In the genomic region with DNA sequence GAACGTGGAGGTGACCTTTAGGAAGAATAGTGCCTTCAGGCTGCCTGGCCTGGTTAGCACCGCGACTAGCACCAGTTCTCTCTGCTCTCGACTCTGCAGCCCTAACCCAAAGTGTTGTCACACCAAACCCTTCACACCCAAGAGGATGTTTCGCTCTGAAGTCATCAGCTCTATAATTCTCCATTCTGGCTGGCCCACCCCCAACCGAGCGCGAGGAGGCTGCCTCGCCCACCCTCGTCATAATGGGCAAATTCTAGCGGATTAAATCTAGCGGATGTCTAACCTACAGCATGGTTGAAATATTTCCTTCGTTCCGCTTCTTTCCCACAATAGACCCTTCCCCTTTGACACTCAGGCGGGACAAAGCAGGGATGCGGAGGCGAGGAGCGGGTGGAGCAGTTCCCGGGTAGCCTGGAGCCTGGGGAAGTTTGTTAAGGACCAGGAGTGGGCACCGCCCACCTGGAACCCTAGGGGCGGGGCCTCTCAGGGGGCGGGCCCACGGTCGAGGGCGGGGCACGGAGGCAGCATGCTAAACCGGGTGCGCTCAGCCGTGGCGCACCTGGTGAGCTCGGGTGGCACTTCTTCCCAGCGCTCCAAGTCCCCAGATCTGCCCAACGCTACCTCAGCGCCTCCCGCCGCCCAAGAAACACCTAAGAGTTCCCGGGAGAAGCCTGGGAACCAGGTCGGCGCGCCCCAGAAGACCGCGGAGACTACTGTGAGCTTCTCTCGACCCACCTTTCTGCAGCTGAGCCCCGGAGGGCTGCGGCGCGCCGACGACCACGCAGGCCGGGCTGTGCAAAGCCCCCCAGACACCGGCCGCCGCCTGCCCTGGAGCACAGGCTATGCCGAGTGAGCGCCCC, we compare ENCODE assay signal across 8 mouse cellular contexts. TPM values are rescaled to one million over a fixed set of nuclear protein-coding genes. Genes with fewer than 3 reads are reported as not detected.
DNase-seq lines count a peak whose midpoint lies in the region; ATAC-seq and TF ChIP-seq lines count a peak whose summit lies in the region.

A gene (plus strand): TSS at position 496 of the 860 bp plus-strand sequence.

- peaks cover 58% of the 10 kb centered on the region for H3K27me3 ChIP-seq in hindbrain, postnatal 0 days (ENCODE audit: insufficient read depth, low read length)
- peaks cover 100% of the 10 kb centered on the region for H3K27me3 ChIP-seq in liver, embryonic 13.5 days
- peaks cover 30% of the 10 kb centered on the region for H3K27me3 ChIP-seq in myocyte (ENCODE audit: control insufficient read depth, insufficient read depth, insufficient read length)

- H3ac ChIP-seq in myocyte (ENCODE audit: control insufficient read depth, insufficient read length), result no peak within 1 kb of the TSS

- H3K4me3 ChIP-seq in bone marrow, adult 2 months (replicated peaks; ENCODE audit: control insufficient read depth, low read depth, low read length), result peak within 1 kb of the TSS; percentile 4
- H3K4me3 ChIP-seq in hindbrain, postnatal 0 days (ENCODE audit: low read length), result peak within 1 kb of the TSS; percentile 38
- peak within 1 kb of the TSS; percentile 59 for H3K4me3 ChIP-seq in liver, embryonic 13.5 days (replicated peaks)
- H3K4me3 ChIP-seq in myocyte, result peak within 1 kb of the TSS; percentile 7

- no peak for DNase-seq in frontal cortex, postnatal 14 days (ENCODE audit: low spot score in 2 of 2)
- peak; percentile 78 for DNase-seq in gastrocnemius, postnatal 10 days
- DNase-seq in hindbrain, postnatal 0 days (ENCODE audit: low spot score), result no peak
- DNase-seq in liver, embryonic 13.5 days, result peak; percentile 46
- peak; percentile 71 for DNase-seq in thymus, postnatal 14 days

- no peaks in the 10 kb centered on the region for H3K9me3 ChIP-seq in hindbrain, postnatal 0 days (ENCODE audit: low read length)
- H3K9me3 ChIP-seq in liver, embryonic 13.5 days (replicated peaks), result no peaks in the 10 kb centered on the region

- peak within 1 kb of the TSS; percentile 39 for H3K9ac ChIP-seq in hindbrain, postnatal 0 days (replicated peaks; ENCODE audit: low read length)
- peak within 1 kb of the TSS; percentile 29; the same call in 1 of the 2 replicates for H3K9ac ChIP-seq in liver, embryonic 13.5 days

- TF ChIP-seq CTCF in bone marrow, adult 2 months (IDR thresholded peaks at IDR 0.05; ENCODE audit: control insufficient read depth, insufficient read depth, low read length), result no peak
- no peak for TF ChIP-seq CTCF in hindbrain, postnatal 0 days (IDR thresholded peaks at IDR 0.05; ENCODE audit: low read depth)

- TF ChIP-seq POLR2A in bone marrow, adult 2 months (IDR thresholded peaks at IDR 0.05; ENCODE audit: borderline replicate concordance, control insufficient read depth, low read depth, low read length), result no peak
- no peak for TF ChIP-seq POLR2A in myocyte (IDR thresholded peaks at IDR 0.05; ENCODE audit: insufficient read length, low read depth)

- peak within 1 kb of the TSS; percentile 73 for H3K4me2 ChIP-seq in hindbrain, postnatal 0 days (ENCODE audit: low read depth, low read length)
- peak within 1 kb of the TSS; percentile 78 for H3K4me2 ChIP-seq in liver, embryonic 13.5 days
- H3K4me2 ChIP-seq in myocyte (ENCODE audit: low read depth), result peak within 1 kb of the TSS; percentile 67

- WGBS in bone marrow, adult 2 months, result 3% methylated on average over 56 of the region's 56 CpGs
- 2% methylated on average over 52 of the region's 56 CpGs for WGBS in hindbrain, postnatal 0 days
- under 1% methylated on average over 56 of the region's 56 CpGs for whole genome bisulfite sequencing in liver, embryonic 13.5 days (ENCODE audit: insufficient replicate concordance)

- H3K36me3 ChIP-seq in hindbrain, postnatal 0 days (ENCODE audit: insufficient read depth, low read length), result no peaks in the 10 kb centered on the region
- no peaks in the 10 kb centered on the region for H3K36me3 ChIP-seq in liver, embryonic 13.5 days
- no peaks in the 10 kb centered on the region for H3K36me3 ChIP-seq in myocyte (ENCODE audit: control insufficient read depth, insufficient read depth)

- ATAC-seq in frontal cortex, adult (ENCODE audit: low TSS enrichment), result 0 out of 2 replicates have a peak, but pooled peaks have one; percentile 6
- ATAC-seq in hindbrain, postnatal 0 days, result peak; percentile 38; the same call in 1 of the 2 replicates
- ATAC-seq in liver, embryonic 13.5 days (ENCODE audit: low read depth), result peak; percentile 57

- peaks cover 3% of the 10 kb centered on the region for H3K4me1 ChIP-seq in bone marrow, adult 2 months (ENCODE audit: control insufficient read depth, insufficient read depth, low read length)
- H3K4me1 ChIP-seq in hindbrain, postnatal 0 days (ENCODE audit: insufficient read depth, low read length), result peaks cover 5% of the 10 kb centered on the region; the same call in 1 of the 2 replicates
- H3K4me1 ChIP-seq in liver, embryonic 13.5 days (replicated peaks), result peaks cover 25% of the 10 kb centered on the region

- H3K79me2 ChIP-seq in myocyte (ENCODE audit: control insufficient read depth, insufficient read depth), result no peaks in the 10 kb centered on the region

- no peak within 1 kb of the TSS; the same call in 1 of the 2 replicates for H3K27ac ChIP-seq in bone marrow, adult 2 months (ENCODE audit: control insufficient read depth, insufficient read depth, low read depth, low read length, poor library complexity)
- no peak within 1 kb of the TSS for H3K27ac ChIP-seq in hindbrain, postnatal 0 days
- no peak within 1 kb of the TSS for H3K27ac ChIP-seq in liver, embryonic 13.5 days

TF ChIP-seq in myocyte, 11 proteins besides CTCF, POLR2A, EP300 and RAD21:
- TF ChIP-seq MYOD1 (IDR thresholded peaks at IDR 0.05; ENCODE audit: control insufficient read depth in 1 of 3, insufficient read length in 2 of 3, low read depth in 2 of 3) (peak in 1 of 3 experiments; percentile 36), SRF (IDR thresholded peaks at IDR 0.05; ENCODE audit: control insufficient read depth, insufficient read length, low read depth) (no peak), REST (IDR thresholded peaks at IDR 0.05; ENCODE audit: insufficient read depth, insufficient read length) (no peak)

RNA-seq across cellular contexts. Expression of the gene that starts here (rescaled TPM):
- 2.0 and 2.6 TPM in 2 replicates for polyA plus RNA-seq in bone marrow, adult 2 months (2011; ENCODE audit: insufficient read depth, insufficient read length, low replicate concordance, missing spikeins)
- total RNA-seq in gastrocnemius, postnatal 10 days (2021), result 10 to 100 TPM; 31.9 to 32.4 TPM
- 0.36 and 0.58 TPM in 2 replicates for total RNA-seq in hindbrain, postnatal 0 days (2014; rRNA removed)
- 0.99 and 1.9 TPM in 2 replicates for polyA plus RNA-seq in hindbrain, postnatal 0 days (2015; fragmentation: Nextera tagmentation; extraction: Ambion mirVana)
- polyA plus RNA-seq in liver, embryonic 13.5 days (2015; fragmentation: Nextera tagmentation; extraction: Ambion mirVana), result 0.37 and 0.59 TPM in 2 replicates
- 0.58 TPM for polyA plus RNA-seq in myocyte (2012; fragmentation: generic; extraction: Trizol)

Comparison
In these comparisons a context has a peak if more than half of its experiments do, and no peak if none do; other contexts are left out.
1. RNA of the gene that starts here (total RNA-seq): 31.9 to 32.4 TPM in gastrocnemius, postnatal 10 days; 0.36 to 0.58 TPM in hindbrain, postnatal 0 days; every median in the first group is over 10 times any median in the second.
2. Peak in DNase-seq, ATAC-seq, H3K4me3 ChIP-seq, H3K9ac ChIP-seq and H3K4me2 ChIP-seq in liver, embryonic 13.5 days; RNA of the gene not detected or under 1 TPM.
3. ATAC-seq: peak in every context shown above with its lines; median percentile 57 in liver, embryonic 13.5 days; 38 in hindbrain, postnatal 0 days; 6 in frontal cortex, adult.
4. DNase-seq: peak in gastrocnemius, postnatal 10 days (single experiment) and thymus, postnatal 14 days (single experiment); none in frontal cortex, postnatal 14 days (0 of 2) and hindbrain, postnatal 0 days (single experiment).
5. H3K4me3 ChIP-seq: peak in every context shown above with its lines; median percentile 59 in liver, embryonic 13.5 days; 38 in hindbrain, postnatal 0 days; 7 in myocyte; 4 in bone marrow, adult 2 months.
6. Peak in every context shown above with its lines, with median percentiles within 50 percentile points of each other: H3K4me2 ChIP-seq.